Mouse (Mus musculus) lung, embryonic 14.5 days (tissue): ENCODE results near the gene Art5. TPM values are rescaled to one million over a fixed set of nuclear protein-coding genes. Genes with fewer than 3 reads are reported as not detected.
A peak's percentile ranks its signal among the peaks of the same experiment; 100 is the strongest.

ENCODE experiments used
- ATAC-seq: fragments of 200-750 bp; cut with Nextera tagmentation; 2 replicates; pipeline ENCODE4 v1.8.0; 2017; ENCODE audit warnings: mild to moderate bottlenecking, moderate TSS enrichment, moderate library complexity; ENCODE audit not compliant: insufficient read depth
- DNase-seq: peaks from one replicate; pipeline ENCODE4 v3.0.0-alpha.2; 2015
- H3K27ac ChIP-seq: fragments of 300-500 bp; sonication (generic); 2 replicates; pipeline ENCODE4 v1.5.1; 2014; ENCODE audit warnings: low read depth, mild to moderate bottlenecking, moderate library complexity
- H3K27me3 ChIP-seq: fragments of 300-500 bp; sonication (generic); 2 replicates; pipeline ENCODE4 v1.6.1; 2014; ENCODE audit warnings: low read length, control low read depth; ENCODE audit not compliant: insufficient read depth
- H3K36me3 ChIP-seq: fragments of 300-500 bp; sonication (generic); 2 replicates; pipeline ENCODE4 v1.6.1; 2014; ENCODE audit warnings: control low read depth; ENCODE audit not compliant: insufficient read depth
- H3K4me1 ChIP-seq: fragments of 300-500 bp; sonication (generic); 2 replicates; pipeline ENCODE4 v1.6.1; 2014; ENCODE audit warnings: antibody characterized with exemption, control low read depth; ENCODE audit not compliant: insufficient read depth
- H3K4me2 ChIP-seq: fragments of 300-500 bp; sonication (generic); 2 replicates; pipeline ENCODE4 v1.6.1; 2014; ENCODE audit warnings: mild to moderate bottlenecking
- H3K4me3 ChIP-seq: fragments of 300-500 bp; sonication (generic); 2 replicates; pipeline ENCODE4 v1.5.1; 2014; ENCODE audit warnings: low read depth, low read length
- H3K9ac ChIP-seq: fragments of 300-500 bp; sonication (generic); 2 replicates; pipeline ENCODE4 v1.6.1; 2014
- H3K9me3 ChIP-seq: fragments of 300-500 bp; sonication (generic); 2 replicates; pipeline ENCODE4 v1.6.1; 2016; ENCODE audit warnings: low read depth, low read length, control low read depth
- CTCF ChIP-seq: IDR thresholded peaks from 2 replicates; pipeline ENCODE4 v1.5.1; 2016; ENCODE audit warnings: antibody characterized with exemption, low read depth
- WGBS: fragments of 180-500 bp; shearing (Covaris S2); extraction: QIAGEN DNeasy Blood & Tissue Kit; methylation state at CpG from one replicate; pipeline ENCODE4 v1.1.7; 2014; 5-methylcytosine and 5-hydroxymethylcytosine counted together
- polyA plus RNA-seq: library from polyadenylated mRNA; unstranded; fragments of >200 nt; fragmentation: Nextera tagmentation; extraction: Ambion mirVana; gene quantifications from 2 replicates; pipeline ENCODE4 v1.2.1, GENCODE M21; 2014

Art5 gene
- polyA plus RNA-seq, 1 experiment from 2014 or later, result 1.2 TPM

GRCm38 (mm10) chr7:102102696-102103095 is 6.6 kb downstream of the Art5 start:
- ATAC-seq (no peak), DNase-seq (no peak)
- Histone ChIP-seq H3K9ac (no peak overlapping the region), H3K27ac (no peak overlapping the region), H3K4me2 (no peak overlapping the region), H3K9me3 (no peaks in the 10 kb centered on the region), H3K27me3 (no peaks in the 10 kb centered on the region), H3K4me1 (peaks cover 12% of the 10 kb centered on the region), H3K36me3 (no peaks in the 10 kb centered on the region), H3K4me3 (no peak overlapping the region)
- 43% methylated on average over 6 of the region's 6 CpGs for WGBS
- TF ChIP-seq CTCF, result no peak

- ATAC-seq (no peak), DNase-seq (peak; percentile 20)
- Histone ChIP-seq H3K4me2 (no peak overlapping the region), H3K27me3 (no peaks in the 10 kb centered on the region), H3K27ac (no peak overlapping the region), H3K4me1 (peaks cover 12% of the 10 kb centered on the region), H3K9me3 (no peaks in the 10 kb centered on the region), H3K9ac (no peak overlapping the region), H3K36me3 (no peaks in the 10 kb centered on the region), H3K4me3 (no peak overlapping the region)
- no peak for TF ChIP-seq CTCF
- 45% methylated on average over 8 of the region's 8 CpGs for whole genome bisulfite sequencing
Observed at GRCm38 (mm10) chr7:102102241-102102640, 7.0 kb downstream of the Art5 start.

- Histone ChIP-seq H3K4me1 (peaks cover 8% of the 10 kb centered on the region; the same call in 1 of the 2 replicates), H3K9ac (no peak within 1 kb of the TSS), H3K9me3 (no peaks in the 10 kb centered on the region), H3K27ac (no peak within 1 kb of the TSS), H3K4me2 (peak within 1 kb of the TSS; percentile 69; the same call in 1 of the 2 replicates), H3K27me3 (no peaks in the 10 kb centered on the region), H3K36me3 (no peaks in the 10 kb centered on the region), H3K4me3 (no peak within 1 kb of the TSS)
- WGBS, result 43% methylated on average over 5 of the region's 5 CpGs
- DNase-seq (no peak), ATAC-seq (no peak)
- no peak for TF ChIP-seq CTCF
Observed at GRCm38 (mm10) chr7:102101487-102101886, 7.8 kb downstream of the Art5 start, which contains the start of gene Art1. Art1 (plus strand) TSS chr7:102101743.

DNA sequence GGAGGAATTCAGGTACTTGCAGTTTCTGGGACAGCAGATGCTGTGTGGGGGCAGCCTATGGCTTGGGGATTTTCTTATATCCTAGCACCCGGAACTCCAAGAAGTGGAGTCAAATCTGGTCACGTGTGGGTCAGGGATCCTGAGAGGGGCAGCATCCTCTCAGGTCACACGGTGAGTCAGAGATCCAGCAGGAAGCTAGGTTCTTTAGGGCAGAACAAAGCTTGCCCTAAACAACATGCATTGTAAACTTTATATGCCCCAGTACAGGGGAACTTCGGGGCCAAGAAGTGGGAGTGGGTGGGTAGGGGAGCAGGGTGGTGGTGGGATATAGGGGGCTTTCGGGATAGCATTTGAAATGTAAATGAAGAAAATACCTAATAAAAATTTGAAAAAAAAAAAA is 8.4 kb downstream of the Art5 start:
- Histone ChIP-seq H3K36me3 (no peaks in the 10 kb centered on the region), H3K4me2 (no peak overlapping the region), H3K9ac (no peak overlapping the region), H3K27ac (no peak overlapping the region), H3K9me3 (no peaks in the 10 kb centered on the region), H3K27me3 (no peaks in the 10 kb centered on the region), H3K4me3 (no peak overlapping the region), H3K4me1 (peaks cover 8% of the 10 kb centered on the region; the same call in 1 of the 2 replicates)
- 55% methylated on average over 5 of the region's 5 CpGs for WGBS
- DNase-seq (no peak), ATAC-seq (no peak)
- TF ChIP-seq CTCF, result no peak

DNA sequence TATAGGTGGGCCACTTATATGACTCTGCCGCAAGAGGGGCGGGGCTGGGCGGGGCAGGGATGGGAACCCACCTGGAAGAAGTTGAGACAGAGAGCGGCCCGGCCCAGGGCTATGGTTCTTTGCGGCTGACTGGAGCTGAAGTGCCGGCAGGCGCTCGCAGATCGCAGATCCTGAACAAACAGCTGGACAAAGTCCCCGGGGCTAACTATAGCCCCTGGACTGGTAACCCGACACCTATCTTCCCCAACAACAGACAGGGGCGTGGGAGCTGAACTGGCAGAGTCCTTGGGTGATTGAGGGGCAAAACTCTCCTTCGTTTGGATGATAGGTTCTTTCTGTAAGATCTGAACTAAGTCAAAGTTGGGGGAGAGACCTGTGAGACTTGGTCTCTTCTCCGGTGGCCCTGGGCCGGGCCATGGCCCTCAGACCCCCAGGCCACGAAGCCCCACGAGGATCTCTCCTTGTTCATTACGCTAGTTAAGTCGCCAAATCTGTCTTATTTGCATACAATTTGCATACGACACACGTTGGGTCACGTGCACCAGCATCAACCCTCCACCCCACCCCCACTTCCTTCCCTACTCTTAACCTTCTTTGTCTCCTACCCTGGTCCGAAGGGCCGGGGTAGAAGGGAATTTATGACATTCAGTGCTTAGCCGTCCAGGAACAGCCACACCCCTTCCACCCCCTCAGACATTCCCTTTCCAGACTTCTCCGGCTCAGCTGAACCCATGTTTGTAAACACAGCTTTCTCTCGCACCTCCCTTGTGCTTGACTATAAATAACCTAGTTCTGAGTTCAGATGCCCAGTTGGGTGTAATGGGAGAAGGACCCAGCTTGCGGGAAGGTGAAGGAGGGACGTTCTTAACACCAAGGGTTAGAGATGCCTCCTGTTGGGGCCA is 9.3 kb downstream of the Art5 start:
- H3K27ac ChIP-seq, result no peak overlapping the region
- 4% methylated on average over 30 of the region's 30 CpGs for WGBS
- no peaks in the 10 kb centered on the region for H3K27me3 ChIP-seq
- DNase-seq (peak; percentile 72), ATAC-seq (peak; percentile 85)
- H3K4me2 ChIP-seq, result peak overlapping the region; percentile 69
- H3K9ac ChIP-seq, result peak overlapping the region; percentile 33
- H3K4me3 ChIP-seq, result peak overlapping the region; percentile 24
- no peaks in the 10 kb centered on the region for H3K36me3 ChIP-seq
- H3K9me3 ChIP-seq, result no peaks in the 10 kb centered on the region
- H3K4me1 ChIP-seq, result peaks cover 8% of the 10 kb centered on the region; the same call in 1 of the 2 replicates
- no peak for TF ChIP-seq CTCF

DNA sequence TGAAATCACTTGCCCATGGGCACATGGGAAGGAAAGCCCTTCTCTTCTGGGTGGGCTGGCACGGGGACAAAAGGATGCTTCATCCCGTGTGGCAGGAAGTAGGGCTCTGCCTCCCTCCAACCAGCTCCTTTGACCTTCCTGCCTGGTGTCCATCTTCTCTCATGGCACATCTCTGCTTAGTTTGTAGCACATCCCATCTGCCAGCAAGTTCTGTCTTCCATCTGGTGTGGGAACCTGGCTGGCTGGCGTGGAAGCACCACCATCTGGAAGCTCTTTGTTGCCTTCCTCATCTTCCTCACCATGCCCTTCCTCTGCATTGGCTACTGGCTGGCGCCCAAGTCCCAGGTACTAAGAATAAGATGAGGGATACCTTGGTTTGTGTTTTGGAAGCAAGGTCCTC is 22.0 kb downstream of the Art5 start:
- 78% methylated on average over 4 of the region's 4 CpGs for WGBS
- no peak for TF ChIP-seq CTCF
- Histone ChIP-seq H3K27me3 (no peaks in the 10 kb centered on the region), H3K4me2 (no peak overlapping the region), H3K4me1 (no peaks in the 10 kb centered on the region), H3K9ac (no peak overlapping the region), H3K4me3 (no peak overlapping the region), H3K36me3 (peaks cover 38% of the 10 kb centered on the region), H3K9me3 (no peaks in the 10 kb centered on the region), H3K27ac (no peak overlapping the region)
- DNase-seq (no peak), ATAC-seq (no peak)

DNA sequence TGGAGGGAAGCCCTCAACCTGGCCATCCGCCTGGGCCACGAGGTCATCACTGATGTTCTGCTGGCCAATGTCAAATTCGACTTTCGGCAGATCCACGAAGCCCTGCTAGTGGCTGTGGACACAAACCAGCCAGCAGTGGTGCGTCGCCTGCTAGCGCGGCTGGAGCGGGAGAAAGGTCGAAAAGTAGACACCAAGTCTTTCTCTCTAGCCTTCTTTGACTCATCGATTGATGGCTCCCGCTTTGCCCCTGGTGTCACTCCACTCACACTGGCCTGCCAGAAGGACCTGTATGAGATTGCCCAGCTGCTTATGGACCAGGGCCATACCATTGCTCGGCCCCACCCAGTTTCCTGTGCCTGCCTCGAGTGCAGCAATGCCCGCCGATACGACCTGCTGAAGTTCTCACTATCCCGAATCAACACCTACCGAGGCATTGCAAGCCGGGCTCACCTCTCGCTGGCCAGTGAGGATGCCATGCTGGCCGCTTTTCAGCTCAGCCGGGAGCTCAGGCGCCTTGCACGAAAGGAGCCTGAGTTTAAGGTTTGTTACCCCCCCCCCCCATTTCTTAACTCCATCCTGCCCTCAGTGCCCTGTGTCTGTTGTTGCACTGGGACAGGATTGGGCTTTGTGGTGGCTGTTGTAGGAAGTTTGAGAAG is 25.1 kb downstream of the Art5 start:
- Histone ChIP-seq H3K4me3 (no peak overlapping the region), H3K4me2 (no peak overlapping the region), H3K9ac (no peak overlapping the region), H3K27ac (no peak overlapping the region), H3K4me1 (no peaks in the 10 kb centered on the region), H3K27me3 (no peaks in the 10 kb centered on the region), H3K9me3 (no peaks in the 10 kb centered on the region), H3K36me3 (peaks cover 63% of the 10 kb centered on the region)
- TF ChIP-seq CTCF, result no peak
- DNase-seq, result no peak
- no peak for ATAC-seq
- WGBS, result 81% methylated on average over 26 of the region's 26 CpGs
